Mouse (Mus musculus) embryonic facial prominence, embryonic 15.5 days (tissue): ENCODE results near the gene Klf4. TPM values are rescaled to one million over a fixed set of nuclear protein-coding genes. Genes with fewer than 3 reads are reported as not detected.
A peak's percentile ranks its signal among the peaks of the same experiment; 100 is the strongest.

ENCODE experiments used
- ATAC-seq: fragments of 200-750 bp; cut with Nextera tagmentation; 2 replicates; pipeline ENCODE4 v1.8.0; 2017; ENCODE audit warnings: low read depth, moderate TSS enrichment; ENCODE audit not compliant: insufficient number of reproducible peaks, low FRiP score, low TSS enrichment
- H3K27ac ChIP-seq: fragments of 300-500 bp; sonication (generic); replicated peaks from 2 replicates; pipeline ENCODE4 v1.5.1; 2015; ENCODE audit warnings: mild to moderate bottlenecking, inconsistent platforms
- H3K27me3 ChIP-seq: fragments of 300-500 bp; sonication (generic); 2 replicates; pipeline ENCODE4 v1.6.1; 2015; ENCODE audit warnings: inconsistent platforms
- H3K36me3 ChIP-seq: fragments of 300-500 bp; sonication (generic); 2 replicates; pipeline ENCODE4 v1.6.1; 2015; ENCODE audit warnings: mild to moderate bottlenecking, inconsistent platforms
- H3K4me1 ChIP-seq: fragments of 300-500 bp; sonication (generic); 2 replicates; pipeline ENCODE4 v1.6.1; 2015; ENCODE audit warnings: inconsistent platforms
- H3K4me2 ChIP-seq: fragments of 300-500 bp; sonication (generic); replicated peaks from 2 replicates; pipeline ENCODE4 v1.6.1; 2015; ENCODE audit warnings: mild to moderate bottlenecking, inconsistent platforms
- H3K4me3 ChIP-seq: fragments of 300-500 bp; sonication (generic); replicated peaks from 2 replicates; pipeline ENCODE4 v1.5.1; 2015; ENCODE audit warnings: mild to moderate bottlenecking, inconsistent platforms
- H3K9ac ChIP-seq: fragments of 300-500 bp; sonication (generic); 2 replicates; pipeline ENCODE4 v1.6.1; 2015; ENCODE audit warnings: inconsistent platforms
- H3K9me3 ChIP-seq: fragments of 300-500 bp; sonication (generic); replicated peaks from 2 replicates; pipeline ENCODE4 v1.6.1; 2016; ENCODE audit warnings: inconsistent platforms
- WGBS: fragments of 180-500 bp; shearing (Covaris S2); methylation state at CpG from one replicate; pipeline ENCODE4 v1.1.7; 2015; 5-methylcytosine and 5-hydroxymethylcytosine counted together
- polyA plus RNA-seq: library from polyadenylated mRNA; unstranded; fragments of >200 nt; fragmentation: Nextera tagmentation; extraction: Ambion mirVana; gene quantifications from 2 replicates; pipeline ENCODE4 v1.2.1, GENCODE M21; 2015

Gene Klf4
- polyA plus RNA-seq, 1 experiment from 2014 or later, result 43.0 TPM

GRCm38 (mm10) chr4:55523921-55524320, 8.3 kb downstream of the Klf4 start:
- H3K9me3 ChIP-seq, result no peaks in the 10 kb centered on the region

GRCm38 (mm10) chr4:55517438-55517837, 14.8 kb downstream of the Klf4 start:
- no peak overlapping the region for H3K27ac ChIP-seq
- no peak overlapping the region for H3K4me2 ChIP-seq
- H3K36me3 ChIP-seq, result no peaks in the 10 kb centered on the region
- 86% methylated on average over 7 of the region's 7 CpGs for WGBS
- H3K4me3 ChIP-seq, result no peak overlapping the region
- no peak overlapping the region for H3K9ac ChIP-seq
- H3K27me3 ChIP-seq, result no peaks in the 10 kb centered on the region
- peaks cover 11% of the 10 kb centered on the region; the same call in 1 of the 2 replicates for H3K4me1 ChIP-seq
- no peaks in the 10 kb centered on the region for H3K9me3 ChIP-seq
- no peak for ATAC-seq

More at GRCm38 (mm10) chr4:55523921-55524320, 8.3 kb downstream of the Klf4 start:
- Histone ChIP-seq H3K4me1 (0 out of 2 replicates have a peak, but pooled peaks cover 7% of the 10 kb centered on the region), H3K36me3 (no peaks in the 10 kb centered on the region), H3K27me3 (no peaks in the 10 kb centered on the region), H3K27ac (no peak overlapping the region), H3K9ac (no peak overlapping the region), H3K4me3 (no peak overlapping the region), H3K4me2 (no peak overlapping the region)
- WGBS, result 79% methylated on average over 4 of the region's 4 CpGs
- no peak for ATAC-seq

- no peaks in the 10 kb centered on the region for H3K36me3 ChIP-seq
- WGBS, result 89% methylated on average over 8 of the region's 8 CpGs
Measured at GRCm38 (mm10) chr4:55516048-55516447, 16.2 kb downstream of the Klf4 start.

GRCm38 (mm10) chr4:55514733-55515176, 17.5 kb downstream of the Klf4 start:
- peak; percentile 94 for ATAC-seq
- WGBS, result under 1% methylated on average over 39 of the region's 39 CpGs
- H3K4me3 ChIP-seq, result peak overlapping the region; percentile 61

More at GRCm38 (mm10) chr4:55516048-55516447, 16.2 kb downstream of the Klf4 start:
- H3K4me2 ChIP-seq, result no peak overlapping the region
- H3K4me3 ChIP-seq, result no peak overlapping the region
- H3K27me3 ChIP-seq, result no peaks in the 10 kb centered on the region
- H3K27ac ChIP-seq, result no peak overlapping the region
- no peak overlapping the region for H3K9ac ChIP-seq
- no peak for ATAC-seq
- peaks cover 11% of the 10 kb centered on the region; the same call in 1 of the 2 replicates for H3K4me1 ChIP-seq
- no peaks in the 10 kb centered on the region for H3K9me3 ChIP-seq

GRCm38 (mm10) chr4:55513615-55514279, 18.5 kb downstream of the Klf4 start:
- Histone ChIP-seq H3K36me3 (no peaks in the 10 kb centered on the region), H3K27me3 (no peaks in the 10 kb centered on the region), H3K9ac (no peak overlapping the region), H3K27ac (no peak overlapping the region), H3K4me2 (0 out of 2 replicates have a peak overlapping the region, but pooled peaks have one; percentile 65), H3K9me3 (no peaks in the 10 kb centered on the region), H3K4me1 (peaks cover 11% of the 10 kb centered on the region; the same call in 1 of the 2 replicates), H3K4me3 (no peak overlapping the region)
- ATAC-seq, result no peak
- WGBS, result 85% methylated on average over 7 of the region's 7 CpGs

More at GRCm38 (mm10) chr4:55514733-55515176, 17.5 kb downstream of the Klf4 start:
- peak overlapping the region; percentile 64 for H3K9ac ChIP-seq
- H3K4me2 ChIP-seq, result peak overlapping the region; percentile 65
- no peaks in the 10 kb centered on the region for H3K36me3 ChIP-seq
- H3K27ac ChIP-seq, result peak overlapping the region; percentile 82
- no peaks in the 10 kb centered on the region for H3K27me3 ChIP-seq
- H3K9me3 ChIP-seq, result no peaks in the 10 kb centered on the region
- peaks cover 11% of the 10 kb centered on the region; the same call in 1 of the 2 replicates for H3K4me1 ChIP-seq

- Histone ChIP-seq H3K9me3 (no peaks in the 10 kb centered on the region), H3K9ac (no peak overlapping the region), H3K4me3 (no peak overlapping the region), H3K27me3 (no peaks in the 10 kb centered on the region), H3K4me2 (no peak overlapping the region), H3K27ac (no peak overlapping the region), H3K36me3 (no peaks in the 10 kb centered on the region), H3K4me1 (peaks cover 11% of the 10 kb centered on the region; the same call in 1 of the 2 replicates)
- ATAC-seq, result no peak
- 78% methylated on average over 2 of the region's 2 CpGs for WGBS
Measured at GRCm38 (mm10) chr4:55511389-55511788, 20.9 kb downstream of the Klf4 start.

- WGBS, result 73% methylated on average over 7 of the region's 7 CpGs
Measured at GRCm38 (mm10) chr4:55508712-55509111, 23.6 kb downstream of the Klf4 start.

GRCm38 (mm10) chr4:55498621-55499020, 33.6 kb downstream of the Klf4 start:
- no peak overlapping the region for H3K27ac ChIP-seq
- H3K4me1 ChIP-seq, result no peaks in the 10 kb centered on the region
- H3K27me3 ChIP-seq, result no peaks in the 10 kb centered on the region
- H3K9me3 ChIP-seq, result no peaks in the 10 kb centered on the region
- H3K9ac ChIP-seq, result no peak overlapping the region
- no peaks in the 10 kb centered on the region for H3K36me3 ChIP-seq
- ATAC-seq, result no peak
- no peak overlapping the region for H3K4me3 ChIP-seq
- H3K4me2 ChIP-seq, result no peak overlapping the region
- 72% methylated on average over 1 of the region's 1 CpGs for WGBS

More at GRCm38 (mm10) chr4:55508712-55509111, 23.6 kb downstream of the Klf4 start:
- H3K27me3 ChIP-seq, result no peaks in the 10 kb centered on the region
- H3K27ac ChIP-seq, result no peak overlapping the region
- H3K4me1 ChIP-seq, result no peaks in the 10 kb centered on the region
- H3K9me3 ChIP-seq, result no peaks in the 10 kb centered on the region
- H3K9ac ChIP-seq, result no peak overlapping the region
- no peak for ATAC-seq
- H3K4me3 ChIP-seq, result no peak overlapping the region
- no peaks in the 10 kb centered on the region for H3K36me3 ChIP-seq
- H3K4me2 ChIP-seq, result no peak overlapping the region

- WGBS, result 60% methylated on average over 7 of the region's 7 CpGs
- Histone ChIP-seq H3K9ac (no peak overlapping the region), H3K36me3 (no peaks in the 10 kb centered on the region), H3K27me3 (no peaks in the 10 kb centered on the region), H3K4me3 (no peak overlapping the region), H3K9me3 (no peaks in the 10 kb centered on the region), H3K4me1 (no peaks in the 10 kb centered on the region), H3K27ac (peak overlapping the region; percentile 68), H3K4me2 (no peak overlapping the region)
- ATAC-seq, result 0 out of 2 replicates have a peak, but pooled peaks have one; percentile 34
Measured at GRCm38 (mm10) chr4:55496416-55496815, 35.9 kb downstream of the Klf4 start.

- ATAC-seq, result no peak
- Histone ChIP-seq H3K9ac (no peak overlapping the region), H3K4me2 (no peak overlapping the region), H3K27me3 (no peaks in the 10 kb centered on the region), H3K36me3 (no peaks in the 10 kb centered on the region), H3K27ac (no peak overlapping the region), H3K4me3 (no peak overlapping the region), H3K9me3 (no peaks in the 10 kb centered on the region), H3K4me1 (no peaks in the 10 kb centered on the region)
- WGBS, result 73% methylated on average over 3 of the region's 3 CpGs
Measured at GRCm38 (mm10) chr4:55493261-55493660, 39.0 kb downstream of the Klf4 start.

GRCm38 (mm10) chr4:55489328-55489727, 42.9 kb downstream of the Klf4 start:
- H3K27me3 ChIP-seq, result no peaks in the 10 kb centered on the region
- H3K4me2 ChIP-seq, result no peak overlapping the region
- H3K9ac ChIP-seq, result no peak overlapping the region
- ATAC-seq, result no peak
- no peaks in the 10 kb centered on the region for H3K9me3 ChIP-seq
- no peaks in the 10 kb centered on the region for H3K36me3 ChIP-seq
- WGBS, result 52% methylated on average over 3 of the region's 3 CpGs
- H3K27ac ChIP-seq, result no peak overlapping the region
- no peak overlapping the region for H3K4me3 ChIP-seq
- H3K4me1 ChIP-seq, result no peaks in the 10 kb centered on the region
